Mouse (Mus musculus): ENCODE data around the gene Nptx1.

DNA sequence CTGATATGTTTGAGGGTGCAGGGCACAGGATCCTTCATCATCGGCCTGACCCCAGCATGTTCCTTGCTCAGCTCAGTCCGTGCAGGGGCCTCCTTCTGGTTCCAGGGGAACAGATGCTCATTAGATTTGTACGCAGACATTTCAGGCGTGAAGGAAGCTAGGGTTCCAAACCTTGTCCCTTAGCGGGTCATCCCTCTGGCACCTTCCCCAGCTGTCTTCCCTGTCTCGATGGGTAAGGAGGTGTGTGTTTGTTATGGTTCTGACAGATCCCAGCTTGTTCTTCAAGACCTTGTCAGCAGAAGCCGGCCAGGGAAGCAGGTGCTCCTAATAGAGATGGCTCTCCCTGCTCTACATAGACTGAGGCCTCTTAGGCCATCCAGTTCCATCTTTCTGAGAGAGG lies 17.5 kb upstream of the Nptx1 start:
- no peak for TF ChIP-seq CTCF (IDR thresholded peaks at IDR 0.05; ENCODE audit: low read depth)
- no peak for TF ChIP-seq EP300 (IDR thresholded peaks at IDR 0.05; ENCODE audit: low read depth)
